Mouse (Mus musculus) cerebellum, postnatal 25 days (tissue): ENCODE data around the gene Llgl1.
A peak's percentile ranks its signal among the peaks of the same experiment; 100 is the strongest.

Source experiments
- DNase-seq, 2 experiments: peaks; one replicate each; pipeline ENCODE4 v3.0.0; 2021; ENCODE audit warnings: mixed read lengths in 2 of 2

Llgl1 gene

GRCm38 (mm10) chr11:60726601-60727391, 27.3 kb downstream of the Llgl1 start, which contains the start of gene Flii:
Gene Flii, minus strand, starts transcription at chr11:60727263.
- DNase-seq, result peak; percentile 85 to 92

GRCm38 (mm10) chr11:60727392-60728140, 28.0 kb downstream of the Llgl1 start:
- no peak for DNase-seq

- peak; percentile 97 for DNase-seq
These were observed 28.8 kb downstream of the Llgl1 start, which contains the start of gene Mief2 for GRCm38 (mm10) chr11:60728260-60728761. Gene Mief2, plus strand, starts transcription at chr11:60728398.

- DNase-seq, result peak in 1 of 2 experiments; percentile 17
These were observed 29.7 kb downstream of the Llgl1 start for GRCm38 (mm10) chr11:60729217-60729641.

GRCm38 (mm10) chr11:60730169-60730568, 30.6 kb downstream of the Llgl1 start:
- no peak for DNase-seq

- DNase-seq, result no peak
These were observed 31.7 kb downstream of the Llgl1 start for GRCm38 (mm10) chr11:60731251-60731650.

GRCm38 (mm10) chr11:60734206-60734605, 34.7 kb downstream of the Llgl1 start:
- DNase-seq, result no peak

- DNase-seq, result no peak
These were observed 35.7 kb downstream of the Llgl1 start for GRCm38 (mm10) chr11:60735191-60735590.

GRCm38 (mm10) chr11:60736491-60736890, 37.0 kb downstream of the Llgl1 start:
- DNase-seq, result no peak

GRCm38 (mm10) chr11:60737450-60737849, 37.9 kb downstream of the Llgl1 start:
- no peak for DNase-seq

GRCm38 (mm10) chr11:60740321-60740720, 40.8 kb downstream of the Llgl1 start:
- DNase-seq, result no peak

- no peak for DNase-seq
These were observed 56.0 kb downstream of the Llgl1 start for GRCm38 (mm10) chr11:60755570-60755969.

- DNase-seq, result no peak
These were observed 62.2 kb downstream of the Llgl1 start for GRCm38 (mm10) chr11:60761681-60762080.
